Mouse (Mus musculus) neutrophil, adult 83 days (primary cell): ENCODE measurements around the gene Sox12. TPM values are rescaled to one million over a fixed set of nuclear protein-coding genes. Genes with fewer than 3 reads are reported as not detected.

ENCODE experiments used
- total RNA-seq, 2 experiments: library from RNA; stranded (reverse); gene quantifications; one replicate each; pipeline ENCODE4 v1.2.4; 2023

Gene Sox12
- total RNA-seq, result 1 to 10 TPM; 1.1 to 2.0 TPM

DNA sequence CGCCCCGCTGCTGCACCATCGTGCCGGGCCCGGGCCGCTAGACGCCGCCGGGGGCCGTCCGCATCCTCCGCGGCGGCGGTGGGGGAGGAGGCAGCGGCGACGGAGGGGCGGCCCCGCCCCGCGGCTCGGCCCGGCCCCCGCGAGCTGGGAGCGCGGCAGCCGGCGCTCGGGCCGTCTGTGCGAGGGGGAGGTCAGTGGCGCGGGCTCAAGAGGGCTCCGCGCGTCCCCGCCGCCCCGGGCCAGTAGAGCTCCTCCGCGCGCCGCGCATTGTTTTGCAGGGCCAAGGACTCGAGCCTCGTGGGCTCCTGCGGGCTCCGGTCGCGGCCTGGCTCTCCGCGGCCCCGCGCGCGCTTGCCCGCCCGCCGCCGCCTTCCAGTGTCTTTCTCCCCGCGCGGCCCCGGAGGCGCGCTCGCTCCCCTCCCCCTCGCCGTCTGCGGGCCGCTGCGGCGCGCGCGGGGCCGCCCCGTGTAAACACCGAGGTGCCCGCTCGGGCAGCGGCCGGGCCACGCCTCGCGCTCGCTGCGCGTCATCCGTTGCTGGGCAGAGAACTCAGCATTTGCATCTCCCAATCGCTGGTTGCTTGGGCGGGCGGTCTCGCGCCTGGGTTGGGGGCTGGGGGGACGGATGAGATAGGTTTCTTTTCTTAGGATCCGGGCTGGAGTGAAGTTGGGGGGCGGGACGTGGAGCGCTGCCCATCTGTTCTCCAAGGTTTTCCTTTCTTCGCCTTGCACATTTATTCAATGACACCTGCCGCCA, at the start of gene Sox12:
Sox12 (minus strand) TSS at position 384 of the 756 bp plus-strand sequence.

DNA sequence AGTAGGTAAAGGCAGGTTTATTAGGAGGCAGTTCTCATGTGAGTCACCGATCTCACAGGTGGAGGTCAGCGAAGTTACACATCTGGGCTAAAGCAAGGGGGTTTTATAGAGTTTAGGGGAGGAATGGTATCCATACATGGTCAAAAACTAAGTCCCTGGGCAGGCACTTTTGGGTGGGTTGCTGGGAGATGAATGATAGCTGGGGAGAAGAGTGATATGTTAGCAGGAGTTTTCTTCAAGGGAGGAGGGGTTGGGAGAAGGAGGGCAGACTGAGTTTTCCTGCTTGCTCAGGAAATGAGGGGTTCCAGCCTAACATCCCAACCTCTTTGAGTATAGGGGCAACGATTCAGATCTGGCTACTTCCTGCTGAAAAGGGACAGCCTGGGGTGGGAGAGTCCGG, 17.4 kb upstream of the Sox12 start, which contains the start of gene 6820408C15Rik:
6820408C15Rik (plus strand) TSS at position 301 of the 400 bp plus-strand sequence.

DNA sequence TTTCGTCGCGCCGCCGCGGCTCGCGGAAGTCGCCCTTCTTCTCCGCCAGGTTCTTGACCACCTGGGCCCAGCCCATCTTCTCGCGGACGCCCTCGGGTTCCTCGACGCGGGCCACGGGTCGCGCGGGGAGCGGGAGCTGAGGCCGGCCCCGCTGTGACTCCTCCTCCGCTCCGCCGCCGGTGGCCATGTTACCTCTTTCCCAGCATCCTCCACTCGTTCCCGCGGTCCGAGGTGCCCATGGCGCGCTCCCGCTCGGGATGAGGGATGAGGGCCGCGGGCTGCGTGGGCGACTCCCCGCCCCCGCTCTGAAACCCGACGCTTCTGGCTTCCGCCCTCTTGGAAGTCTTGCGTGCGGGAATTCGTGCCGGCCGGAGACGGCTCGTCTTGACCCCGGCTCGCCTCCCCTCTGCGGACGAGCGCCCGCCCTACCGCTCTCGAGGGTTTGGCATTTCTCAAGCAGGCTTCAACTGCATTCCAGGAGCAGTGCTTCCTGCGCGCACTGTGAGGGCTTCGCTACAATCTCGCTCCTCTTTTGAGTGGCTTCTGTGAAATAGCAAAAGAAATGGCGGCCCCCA, 16.8 kb upstream of the Sox12 start, which contains the start of gene Zcchc3:
Zcchc3 (minus strand) TSS at position 437 of the 575 bp plus-strand sequence.

DNA sequence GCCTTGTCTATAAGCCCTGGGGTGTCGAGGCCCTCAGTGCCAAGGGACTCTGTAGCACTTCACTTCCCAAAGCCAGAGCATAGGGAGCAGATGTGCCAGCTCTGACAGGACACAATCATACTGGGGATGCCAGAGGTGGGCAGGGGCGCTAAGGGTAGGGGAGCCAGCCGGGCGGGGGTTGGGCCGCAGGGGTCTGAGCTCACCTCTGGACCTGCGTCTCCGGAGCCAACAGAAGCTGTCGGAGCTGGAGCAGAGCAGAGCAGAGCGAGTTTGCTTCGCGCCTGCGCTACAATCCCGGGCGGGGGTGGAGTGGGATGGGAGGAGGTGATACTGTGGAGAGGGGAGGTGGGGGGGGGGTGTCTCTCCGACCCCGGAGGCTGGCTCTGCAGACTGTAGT, 21.5 kb downstream of the Sox12 start, which contains the start of gene Nrsn2:
Nrsn2 (minus strand) TSS at position 294 of the 397 bp plus-strand sequence.

Other genes with a start within 250 kb of the Sox12 start
- 10 to 100 TPM; 63.8 to 65.6 TPM for gene Csnk2a1, start 171.2 kb downstream of the Sox12 start, total RNA-seq
- 10 to 100 TPM; 66.5 to 76.4 TPM for gene Tbc1d20, start 104.2 kb downstream of the Sox12 start, total RNA-seq
- 10 to 100 TPM; 85.3 to 96.6 TPM for gene Rbck1, start 65.4 kb downstream of the Sox12 start, total RNA-seq
- gene Trib3, start 54.0 kb downstream of the Sox12 start, total RNA-seq, result 1 to 10 TPM; 1.6 to 3.2 TPM
- gene Nrsn2, start 21.4 kb downstream of the Sox12 start, total RNA-seq, result not detected
- gene Zcchc3, start 17.0 kb upstream of the Sox12 start, total RNA-seq, result 1 to 10 TPM; 2.0 TPM
- not detected for gene 6820408C15Rik, start 17.5 kb upstream of the Sox12 start, total RNA-seq
- not detected for gene Defb23, start 66.6 kb upstream of the Sox12 start, total RNA-seq
- gene Defb20, start 79.0 kb upstream of the Sox12 start, total RNA-seq, result not detected
- not detected for gene Defb22, start 92.1 kb upstream of the Sox12 start, total RNA-seq
- gene Defb26, start 113.6 kb upstream of the Sox12 start, total RNA-seq, result not detected
- not detected for gene Defb28, start 120.2 kb upstream of the Sox12 start, total RNA-seq
- gene Defb29, start 142.0 kb upstream of the Sox12 start, total RNA-seq, result not detected
- gene Gm17416, start 171.3 kb upstream of the Sox12 start, total RNA-seq, result not detected
- not detected for gene Defb21, start 174.7 kb upstream of the Sox12 start, total RNA-seq
- gene Defb19, start 182.2 kb upstream of the Sox12 start, total RNA-seq, result not detected
- not detected for gene Defb45, start 201.3 kb upstream of the Sox12 start, total RNA-seq
- gene Defb36, start 206.3 kb upstream of the Sox12 start, total RNA-seq, result not detected
- not detected for gene Defb25, start 225.0 kb upstream of the Sox12 start, total RNA-seq
- gene Rem1, start 228.9 kb upstream of the Sox12 start, total RNA-seq, result 10 to 100 TPM in 1 of 2 experiments, 1 to 10 TPM in 1; 9.6 to 13.4 TPM